Comparison of ENCODE assay signal across 27 mouse cellular contexts in genomic region chr13:43057104-43057503, GRCm38 (mm10).
"Had no signal": no experiment of that assay in that cellular context is flagged by ENCODE, and none has a peak within 500 bp of the region (broad histone marks: within the 10 kb centered on the region; RNA-seq: fewer than 3 reads in every experiment).

No protein-coding gene starts in this region.

- H3K27me3 ChIP-seq: limb, embryonic 12.5 days; limb, embryonic 13.5 days; limb, embryonic 15.5 days; liver, embryonic 12.5 days; liver, embryonic 13.5 days; liver, embryonic 15.5 days; lung, embryonic 15.5 days; midbrain, embryonic 12.5 days; midbrain, embryonic 15.5 days; neural tube, embryonic 12.5 days had no signal

- H3K36me3 ChIP-seq: limb, embryonic 10.5 days; limb, embryonic 12.5 days; limb, embryonic 13.5 days; limb, embryonic 15.5 days; liver, embryonic 12.5 days; liver, embryonic 13.5 days; liver, embryonic 15.5 days; lung, embryonic 15.5 days; midbrain, embryonic 10.5 days; midbrain, embryonic 12.5 days; midbrain, embryonic 15.5 days; neural tube, embryonic 12.5 days had no signal

- DNase-seq: left cerebral cortex, postnatal 4 days; liver; liver, embryonic 13.5 days; liver, postnatal 0 days; lung, adult 2 months; lung, embryonic 14.5 days; lung, postnatal 10 days; lung, postnatal 14 days; lung, postnatal 36 days; lung, postnatal 4 days; midbrain, embryonic 14.5 days had no signal

- H3K9ac ChIP-seq: limb, embryonic 12.5 days; limb, embryonic 13.5 days; limb, embryonic 15.5 days; liver, embryonic 12.5 days; liver, embryonic 13.5 days; liver, embryonic 14.5 days; liver, embryonic 15.5 days; liver, postnatal 0 days; lung, embryonic 14.5 days; lung, embryonic 15.5 days; midbrain, embryonic 12.5 days; midbrain, embryonic 13.5 days; midbrain, embryonic 15.5 days; neural tube, embryonic 12.5 days had no signal

- H3K27ac ChIP-seq: limb, embryonic 10.5 days; limb, embryonic 12.5 days; limb, embryonic 13.5 days; limb, embryonic 15.5 days; liver, embryonic 12.5 days; liver, embryonic 13.5 days; liver, embryonic 14.5 days; liver, embryonic 15.5 days; lung, embryonic 15.5 days; macrophage; midbrain, embryonic 10.5 days; midbrain, embryonic 12.5 days; midbrain, embryonic 13.5 days; midbrain, embryonic 15.5 days; neural tube, embryonic 12.5 days had no signal

- H3K4me3 ChIP-seq: limb, embryonic 10.5 days; limb, embryonic 12.5 days; limb, embryonic 13.5 days; limb, embryonic 15.5 days; liver, embryonic 12.5 days; liver, embryonic 13.5 days; liver, embryonic 15.5 days; lung, embryonic 15.5 days; megakaryocyte, embryonic 14.5 days; midbrain, embryonic 10.5 days; midbrain, embryonic 12.5 days; midbrain, embryonic 13.5 days; midbrain, embryonic 15.5 days; myocyte; neural tube, embryonic 12.5 days had no signal

- H3K4me1 ChIP-seq: limb, embryonic 10.5 days; limb, embryonic 12.5 days; limb, embryonic 13.5 days; limb, embryonic 15.5 days; liver, embryonic 12.5 days; liver, embryonic 13.5 days; liver, embryonic 15.5 days; lung, embryonic 15.5 days; megakaryocyte, embryonic 14.5 days; neural tube, embryonic 12.5 days had no signal
